In the genomic region with DNA sequence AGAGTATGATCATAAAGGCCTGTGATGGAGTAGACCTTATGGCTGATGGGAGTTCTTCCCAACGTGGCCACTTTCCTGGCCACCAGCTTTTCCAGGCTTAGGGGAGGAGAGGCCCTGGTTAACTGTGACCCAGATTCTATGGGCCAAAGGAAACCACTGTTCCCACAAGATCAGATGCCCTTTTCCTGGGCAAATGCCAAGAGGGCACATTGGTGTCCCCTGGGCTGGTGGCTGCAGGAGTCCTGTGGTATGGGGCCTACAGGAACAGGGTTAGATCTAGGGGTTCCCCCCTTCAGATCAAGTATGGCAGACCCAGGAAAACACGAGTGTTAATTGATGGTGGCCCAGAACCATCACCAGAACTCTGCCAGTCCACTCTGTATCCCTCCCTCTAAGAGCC, we compare ENCODE assay signal across 19 mouse cellular contexts. TPM values are rescaled to one million over a fixed set of nuclear protein-coding genes. Genes with fewer than 3 reads are reported as not detected.
DNase-seq lines count a peak whose midpoint lies in the region; TF ChIP-seq lines count a peak whose summit lies in the region.
"Had no signal": no experiment of that assay in that cellular context is flagged by ENCODE, and none has a peak within 500 bp of the region (broad histone marks: within the 10 kb centered on the region; RNA-seq: fewer than 3 reads in every experiment).

No protein-coding gene starts in this region.

- H3K4me3 ChIP-seq in cerebellum, adult 2 months (replicated peaks; ENCODE audit: insufficient read depth, low read depth, low read length): no peak overlapping the region
- H3K4me3 ChIP-seq in heart, embryonic 10.5 days: no peak overlapping the region
- H3K4me3 ChIP-seq in testis, adult 2 months (ENCODE audit: control insufficient read depth, low read depth, low read length): peak overlapping the region; percentile 74
- H3K4me3 ChIP-seq: forebrain, embryonic 10.5 days; forebrain, embryonic 13.5 days; heart, adult 2 months; hindbrain, embryonic 12.5 days; hindbrain, embryonic 15.5 days had no signal

- WGBS in cerebellum, adult 2 months: 74% methylated on average over 2 of the region's 2 CpGs
- WGBS in heart, embryonic 10.5 days: 85% methylated on average over 2 of the region's 2 CpGs

- no peak for TF ChIP-seq CTCF in cerebellum, adult 2 months (IDR thresholded peaks at IDR 0.05; ENCODE audit: borderline replicate concordance, insufficient read depth, low read depth, low read length)
- no peak for TF ChIP-seq CTCF in testis, adult 2 months (IDR thresholded peaks at IDR 0.05; ENCODE audit: control insufficient read depth, insufficient read depth, insufficient replicate concordance, low read depth, low read length)

- H3K4me1 ChIP-seq in cerebellum, adult 2 months (ENCODE audit: control insufficient read depth, insufficient read depth, low read length): no peaks in the 10 kb centered on the region
- peaks cover 20% of the 10 kb centered on the region for H3K4me1 ChIP-seq in heart, embryonic 10.5 days
- H3K4me1 ChIP-seq in testis, adult 2 months (ENCODE audit: control insufficient read depth, insufficient read depth, low read length): peaks cover 20% of the 10 kb centered on the region

- DNase-seq in adrenal gland, adult (ENCODE audit: inconsistent age in 2 of 2, low spot score in 1 of 2): peak; percentile 8 to 25
- no peak for DNase-seq in adrenal gland, postnatal 10 days
- peak; percentile 36 for DNase-seq in cerebellum, adult 9-10 months
- DNase-seq in cerebellum, adult 2 months: no peak
- peak; percentile 90 for DNase-seq in heart, adult 11 months
- no peak for DNase-seq in heart, embryonic 10.5 days (ENCODE audit: low spot score)
- no peak for DNase-seq in testis, postnatal 10 days (ENCODE audit: low spot score)
- DNase-seq: adrenal gland, postnatal 14 days; cerebellum, postnatal 25 days; gastrocnemius, postnatal 14 days; heart, adult 2 months had no signal

- no peaks in the 10 kb centered on the region for H3K9me3 ChIP-seq in heart, embryonic 10.5 days
- H3K9me3 ChIP-seq: forebrain, embryonic 10.5 days; forebrain, embryonic 13.5 days; hindbrain, embryonic 12.5 days; hindbrain, embryonic 15.5 days had no signal

- TF ChIP-seq POLR2A in cerebellum, adult 2 months (IDR thresholded peaks at IDR 0.05; ENCODE audit: borderline replicate concordance, insufficient read depth, low read length): no peak
- TF ChIP-seq POLR2A in testis, adult 2 months (IDR thresholded peaks at IDR 0.05; ENCODE audit: control insufficient read depth, low read depth, low read length): no peak

- no peaks in the 10 kb centered on the region for H3K27me3 ChIP-seq in cerebellum, adult 2 months (ENCODE audit: control insufficient read depth, insufficient read depth, low read length)
- no peaks in the 10 kb centered on the region for H3K27me3 ChIP-seq in heart, embryonic 10.5 days (ENCODE audit: insufficient read depth, poor library complexity, severe bottlenecking)
- no peaks in the 10 kb centered on the region for H3K27me3 ChIP-seq in testis, adult 2 months (ENCODE audit: control insufficient read depth, insufficient read depth, low read length)
- H3K27me3 ChIP-seq: forebrain, embryonic 13.5 days; hindbrain, embryonic 12.5 days; hindbrain, embryonic 15.5 days had no signal

- peaks cover 37% of the 10 kb centered on the region for H3K36me3 ChIP-seq in heart, embryonic 10.5 days
- H3K36me3 ChIP-seq in testis, adult 2 months (ENCODE audit: control insufficient read depth, insufficient read depth, low read length): no peaks in the 10 kb centered on the region; the same call in 1 of the 2 replicates

- no peak overlapping the region for H3K27ac ChIP-seq in cerebellum, adult 2 months (ENCODE audit: insufficient read depth, low read length)
- no peak overlapping the region for H3K27ac ChIP-seq in heart, embryonic 10.5 days
- peak overlapping the region; percentile 16; the same call in 1 of the 2 replicates for H3K27ac ChIP-seq in testis, adult 2 months (ENCODE audit: control insufficient read depth, insufficient read depth, low read depth, low read length)
- H3K27ac ChIP-seq: forebrain, embryonic 10.5 days; forebrain, embryonic 13.5 days; heart, adult 2 months; hindbrain, embryonic 12.5 days; hindbrain, embryonic 15.5 days had no signal

RNA-seq across cellular contexts. Expression of gene Fbxo6, which starts 4.2 kb away (rescaled TPM):
- total RNA-seq in adrenal gland, postnatal 10 days (2021): 10 to 100 TPM; 30.4 to 31.3 TPM
- 34.0 and 38.7 TPM in 2 replicates for polyA plus RNA-seq in cerebellum, adult 2 months (2012; rRNA removed)
- polyA plus RNA-seq in heart, embryonic 10.5 days (2016; fragmentation: Nextera tagmentation; extraction: Ambion mirVana): 19.5 and 21.1 TPM in 2 replicates
- polyA plus RNA-seq in testis, adult 2 months (2012; rRNA removed): 41.3 and 41.9 TPM in 2 replicates

RNA-seq across cellular contexts. Expression of gene Fbxo44, which starts 12.6 kb away (rescaled TPM):
- total RNA-seq in adrenal gland, postnatal 10 days (2021): 1 to 10 TPM; 7.1 to 7.2 TPM
- polyA plus RNA-seq in cerebellum, adult 2 months (2012; rRNA removed): 226 and 240 TPM in 2 replicates
- 13.0 and 23.1 TPM in 2 replicates for polyA plus RNA-seq in heart, embryonic 10.5 days (2016; fragmentation: Nextera tagmentation; extraction: Ambion mirVana)
- 191 and 200 TPM in 2 replicates for polyA plus RNA-seq in testis, adult 2 months (2012; rRNA removed)

RNA-seq across cellular contexts. Expression of gene Fbxo2, which starts 12.7 kb away (rescaled TPM):
- 1 to 10 TPM; 2.3 to 3.3 TPM for total RNA-seq in adrenal gland, postnatal 10 days (2021)
- 138 and 172 TPM in 2 replicates for polyA plus RNA-seq in cerebellum, adult 2 months (2012; rRNA removed)
- polyA plus RNA-seq in heart, embryonic 10.5 days (2016; fragmentation: Nextera tagmentation; extraction: Ambion mirVana): 0.67 and 0.97 TPM in 2 replicates
- 41.2 and 42.8 TPM in 2 replicates for polyA plus RNA-seq in testis, adult 2 months (2012; rRNA removed)
- total RNA-seq: gastrocnemius, postnatal 14 days; hematopoietic stem cell, adult 5-6 weeks had no signal
- polyA plus RNA-seq: activated CD4-positive, CD25-positive, alpha-beta regulatory T cell, adult 4 months; heart, embryonic 14.5 days had no signal

RNA-seq across cellular contexts. Expression of gene Draxin, which starts 17.2 kb away (rescaled TPM):
- under 1 TPM; 0.18 to 0.27 TPM for total RNA-seq in adrenal gland, postnatal 10 days (2021)
- 0.30 and 0.33 TPM in 2 replicates for polyA plus RNA-seq in cerebellum, adult 2 months (2012; rRNA removed)
- polyA plus RNA-seq in heart, embryonic 10.5 days (2016; fragmentation: Nextera tagmentation; extraction: Ambion mirVana): 0.12 and 0.48 TPM in 2 replicates
- 0.24 and 0.32 TPM in 2 replicates for polyA plus RNA-seq in testis, adult 2 months (2012; rRNA removed)
- total RNA-seq: hematopoietic stem cell, adult 5-6 weeks had no signal
- polyA plus RNA-seq: heart, embryonic 14.5 days had no signal

RNA-seq across cellular contexts. Expression of gene Mad2l2, which starts 17.5 kb away (rescaled TPM):
- 10 to 100 TPM; 22.3 to 23.9 TPM for total RNA-seq in adrenal gland, postnatal 10 days (2021)
- 31.8 and 36.0 TPM in 2 replicates for polyA plus RNA-seq in cerebellum, adult 2 months (2012; rRNA removed)
- 43.3 and 51.9 TPM in 2 replicates for polyA plus RNA-seq in heart, embryonic 10.5 days (2016; fragmentation: Nextera tagmentation; extraction: Ambion mirVana)
- 332 and 347 TPM in 2 replicates for polyA plus RNA-seq in testis, adult 2 months (2012; rRNA removed)

Comparison
In these comparisons a context has a peak if more than half of its experiments do, and no peak if none do; other contexts are left out.
1. DNase-seq: peak in adrenal gland, adult (2 of 2), cerebellum, adult 9-10 months (single experiment) and heart, adult 11 months (single experiment); none in adrenal gland, postnatal 10 days (single experiment), cerebellum, adult 2 months (0 of 2), heart, embryonic 10.5 days (single experiment) and testis, postnatal 10 days (single experiment).
2. RNA of gene Fbxo2, which starts 12.7 kb away (polyA plus RNA-seq): 138 to 172 TPM in cerebellum, adult 2 months and 41.2 to 42.8 TPM in testis, adult 2 months; 0.67 to 0.97 TPM in heart, embryonic 10.5 days; every median in the first group is over 10 times any median in the second.